Mouse (Mus musculus) liver, postnatal 0 days (tissue): Measurements from ENCODE around the gene Pcyt1a.

ENCODE experiments used
- CTCF ChIP-seq: sonication (generic); IDR thresholded peaks from 2 replicates; pipeline ENCODE4 v1.5.1; 2016; ENCODE audit warnings: antibody characterized with exemption, low read depth
- EP300 ChIP-seq: IDR thresholded peaks from 2 replicates; pipeline ENCODE4 v1.6.1; 2016; ENCODE audit warnings: antibody characterized with exemption, low read depth, mild to moderate bottlenecking

- TF ChIP-seq CTCF, result no peak
- TF ChIP-seq EP300, result no peak
These were observed 23.0 kb upstream of the Pcyt1a start for GRCm38 (mm10) chr16:32407730-32408129.
